Mouse (Mus musculus): Measurements from ENCODE around the gene Ralbp1.
A peak's percentile ranks its signal among the peaks of the same experiment; 100 is the strongest.

Ralbp1 gene

GRCm38 (mm10) chr17:65896016-65896415 lies 10.4 kb upstream of the Ralbp1 start:
- DNase-seq (ENCODE audit: low spot score in 2 of 2) = no peak

DNA sequence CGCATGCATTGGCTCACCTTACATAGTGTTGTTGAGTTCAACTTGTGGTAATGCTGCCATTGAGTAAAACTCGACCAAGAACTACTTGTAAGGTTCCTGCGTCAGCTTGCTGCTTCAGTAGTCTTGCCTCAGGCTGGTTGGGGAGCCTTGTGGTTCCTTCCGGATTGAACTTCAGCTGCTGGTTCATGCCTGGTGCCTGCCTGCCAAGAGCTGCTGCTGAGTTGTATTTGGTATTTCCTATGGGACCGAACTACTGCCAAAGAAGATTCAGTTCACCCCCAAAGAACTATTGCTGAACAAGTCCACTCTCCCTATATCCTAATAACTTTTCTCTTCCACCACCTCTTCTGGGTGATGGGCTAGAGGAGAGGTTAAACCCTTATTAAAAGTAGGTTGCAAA lies 3.9 kb upstream of the Ralbp1 start:
- DNase-seq (ENCODE audit: low spot score in 2 of 2) = no peak

- DNase-seq (ENCODE audit: low spot score in 2 of 2) = no peak
Measured at GRCm38 (mm10) chr17:65886571-65886970, 973 bp upstream of the Ralbp1 start.

DNA sequence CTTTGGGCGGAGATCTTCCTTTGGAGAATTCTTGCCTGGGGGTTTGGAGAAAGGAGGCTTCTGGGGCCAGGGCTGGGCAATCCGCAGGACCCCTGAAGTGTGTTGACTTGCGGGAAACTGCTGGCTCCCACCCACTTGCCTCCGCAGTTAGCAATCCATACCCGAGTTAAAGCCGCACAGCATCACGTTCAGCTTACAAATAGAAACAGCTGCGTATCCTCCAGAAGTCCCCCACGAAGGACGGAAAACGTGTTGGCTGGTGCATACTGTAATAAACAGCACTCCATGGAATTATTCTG lies 251 bp downstream of the Ralbp1 start:
- no peak for DNase-seq (ENCODE audit: low spot score in 2 of 2)

DNA sequence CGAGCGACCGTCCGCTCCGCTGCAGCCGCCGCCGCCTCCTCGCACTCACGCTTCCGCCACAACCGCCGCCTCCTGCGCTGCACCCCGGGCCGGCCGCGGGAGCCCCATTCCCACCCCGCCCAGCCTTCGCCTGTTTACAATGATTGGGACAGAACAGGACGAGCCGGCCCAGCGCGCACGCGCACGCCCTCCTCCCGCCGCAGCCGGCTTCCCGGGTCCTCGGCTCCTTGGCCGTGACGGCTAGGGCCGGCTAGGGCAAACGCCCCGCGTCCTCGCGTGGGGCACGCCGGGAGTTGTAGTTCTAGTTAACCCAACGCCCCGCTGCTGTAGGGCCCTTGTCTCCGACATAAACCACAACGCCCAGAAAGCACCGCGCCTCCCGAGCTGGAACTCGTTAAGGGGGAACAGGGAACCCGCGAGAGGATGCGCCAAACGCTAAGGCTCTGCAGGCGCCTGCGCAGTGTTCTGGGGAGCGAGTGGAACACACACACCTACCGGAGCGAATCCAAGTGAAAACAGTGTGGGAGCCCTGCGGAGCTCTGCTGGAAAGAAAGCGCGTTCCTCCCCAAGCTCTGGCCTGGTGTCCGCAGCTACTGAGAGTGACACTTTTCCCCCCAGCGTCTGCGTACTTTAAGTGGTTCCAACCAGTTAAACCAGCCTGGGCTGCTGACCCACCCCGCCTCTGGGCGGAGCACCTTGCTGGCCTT lies 754 bp downstream of the Ralbp1 start:
- peak; percentile 100 for DNase-seq (ENCODE audit: low spot score in 2 of 2)

DNA sequence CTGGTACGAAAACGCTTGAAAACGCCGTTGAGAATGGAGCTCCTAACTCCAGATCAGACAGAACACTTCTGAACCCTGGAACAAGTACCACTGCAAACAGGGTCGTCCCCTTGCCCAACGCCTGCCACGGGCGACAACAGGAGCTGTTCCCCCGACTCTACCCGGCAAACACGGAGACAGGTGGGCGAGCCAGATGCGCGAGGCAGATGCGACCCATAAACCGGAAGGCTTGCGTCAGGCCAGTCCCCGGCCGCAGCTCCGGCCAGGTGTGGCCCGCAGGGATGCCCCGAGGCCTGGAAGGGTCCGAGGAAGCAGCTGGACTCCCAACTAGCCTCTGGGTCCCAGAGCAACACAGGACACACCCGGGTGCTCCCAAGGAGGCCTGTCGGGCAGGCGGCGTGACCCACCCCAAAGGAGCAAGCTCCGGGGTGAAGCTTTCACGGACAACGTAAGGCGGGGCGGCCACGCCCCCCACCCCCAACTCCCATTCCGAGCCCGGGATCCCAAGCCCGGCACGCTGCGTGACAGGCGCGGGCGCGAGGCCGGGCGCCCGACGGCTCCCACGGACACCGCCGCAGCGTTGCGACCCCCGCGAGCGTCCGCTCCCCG lies 1.4 kb downstream of the Ralbp1 start:
- peak; percentile 59 to 61 for DNase-seq (ENCODE audit: low spot score in 2 of 2)

DNA sequence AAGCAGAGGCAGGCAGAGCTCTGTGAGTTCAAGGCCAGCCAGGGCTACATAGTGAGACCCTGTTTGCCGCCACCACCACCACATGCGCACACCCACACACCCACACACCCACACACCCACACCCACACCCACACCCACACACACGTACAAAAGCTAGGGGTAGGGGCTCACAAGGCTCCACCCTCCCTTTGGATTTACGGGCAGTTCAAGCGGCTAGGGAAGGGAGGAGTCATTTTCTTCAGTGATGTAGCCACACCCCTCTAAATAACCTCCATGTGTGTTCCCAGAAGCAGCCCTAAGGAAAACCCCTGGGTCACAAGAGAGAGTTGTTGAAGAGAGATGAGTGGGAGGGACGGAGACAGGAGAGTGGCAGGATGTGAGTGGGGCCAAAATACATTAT lies 8.6 kb downstream of the Ralbp1 start:
- DNase-seq (ENCODE audit: low spot score in 2 of 2) = no peak

- no peak for DNase-seq (ENCODE audit: low spot score in 2 of 2)
Measured at GRCm38 (mm10) chr17:65873834-65874233, 11.8 kb downstream of the Ralbp1 start.

- DNase-seq (ENCODE audit: low spot score in 2 of 2) = no peak
Measured at GRCm38 (mm10) chr17:65873156-65873555, 12.4 kb downstream of the Ralbp1 start.

DNA sequence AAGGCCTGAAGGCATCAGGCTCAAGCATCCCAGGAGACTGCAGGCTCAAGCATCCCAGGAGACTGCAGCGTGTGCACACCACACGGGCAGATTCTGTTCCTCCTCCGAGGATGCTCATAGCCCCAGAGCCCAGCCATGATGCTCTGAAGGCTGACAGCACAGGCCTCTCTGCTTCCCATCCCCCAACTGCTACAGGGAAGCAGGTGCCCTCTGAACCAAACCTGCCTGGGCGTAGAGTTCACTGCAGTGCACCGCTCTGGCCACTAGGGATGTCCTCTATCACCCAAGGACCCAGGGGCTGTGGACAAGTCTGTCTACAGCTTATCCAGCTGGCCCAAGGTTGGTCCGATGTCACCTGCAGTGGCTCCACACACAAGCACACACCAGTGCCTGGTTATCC lies 12.9 kb downstream of the Ralbp1 start:
- no peak for DNase-seq (ENCODE audit: low spot score in 2 of 2)

DNA sequence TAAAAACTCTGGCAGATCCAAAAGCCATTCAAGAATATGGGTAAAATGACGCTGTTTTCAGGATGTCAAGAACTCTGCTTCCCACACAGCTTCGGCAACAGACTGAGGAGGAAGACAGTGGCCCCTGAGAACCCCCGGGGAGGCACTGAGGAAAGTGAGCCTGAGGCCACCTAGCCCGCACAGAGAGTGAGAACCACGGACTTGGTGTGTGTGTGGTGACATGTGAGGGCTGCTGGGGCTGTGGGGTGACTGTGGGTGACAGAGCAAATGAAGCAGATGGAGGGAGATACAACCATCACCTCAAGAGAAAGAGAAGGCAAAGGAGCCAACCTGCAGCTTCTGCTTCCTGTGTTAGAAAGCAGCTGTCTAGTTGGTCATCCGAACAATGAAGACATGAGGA lies 13.5 kb downstream of the Ralbp1 start:
- no peak for DNase-seq (ENCODE audit: low spot score in 2 of 2)

GRCm38 (mm10) chr17:65871641-65872041 lies 14.0 kb downstream of the Ralbp1 start:
- no peak for DNase-seq (ENCODE audit: low spot score in 2 of 2)

GRCm38 (mm10) chr17:65870146-65870545 lies 15.5 kb downstream of the Ralbp1 start:
- DNase-seq (ENCODE audit: low spot score in 2 of 2) = peak; percentile 60 to 74

DNA sequence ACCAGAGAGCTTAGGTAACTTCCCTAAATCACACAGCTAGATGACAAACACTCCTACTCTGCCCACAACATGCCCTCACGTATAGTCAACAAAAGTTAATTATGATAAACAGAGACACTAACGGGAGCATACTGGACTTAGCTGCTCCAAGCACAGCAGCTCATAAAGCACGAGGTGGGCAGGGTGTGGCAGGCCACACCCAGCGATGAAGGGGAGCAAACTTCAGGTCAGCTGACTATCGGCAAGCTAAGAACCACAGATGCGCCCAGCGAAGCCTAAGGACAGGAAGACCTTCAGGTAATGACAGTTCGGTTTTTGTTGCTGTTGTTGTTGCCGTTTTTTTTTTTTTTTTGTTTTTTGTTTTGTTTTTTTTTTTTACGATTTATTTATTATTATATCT lies 15.9 kb downstream of the Ralbp1 start:
- no peak for DNase-seq (ENCODE audit: low spot score in 2 of 2)

DNA sequence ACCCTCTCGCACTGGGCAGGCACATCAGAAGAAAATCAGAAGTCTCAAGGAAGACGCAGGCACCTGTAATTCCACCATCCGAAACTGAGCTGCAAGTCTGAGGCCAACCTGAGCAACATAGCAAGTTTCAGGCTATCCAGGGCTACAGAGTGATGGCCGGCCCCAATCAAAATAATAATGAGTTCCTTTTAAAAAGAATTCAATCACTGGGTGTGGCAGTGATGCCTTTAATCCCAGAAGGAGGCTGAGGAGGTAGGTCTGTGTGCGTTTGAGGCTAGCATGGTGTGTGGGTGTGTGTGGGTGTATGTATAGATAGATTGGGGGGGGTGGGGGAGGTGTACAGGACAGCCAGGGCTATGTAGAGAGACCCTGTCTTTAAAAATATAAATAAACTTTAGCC lies 17.6 kb downstream of the Ralbp1 start:
- DNase-seq (ENCODE audit: low spot score in 2 of 2) = no peak

- DNase-seq (ENCODE audit: low spot score in 2 of 2) = no peak
Measured at GRCm38 (mm10) chr17:65866201-65866600, 19.4 kb downstream of the Ralbp1 start.

DNA sequence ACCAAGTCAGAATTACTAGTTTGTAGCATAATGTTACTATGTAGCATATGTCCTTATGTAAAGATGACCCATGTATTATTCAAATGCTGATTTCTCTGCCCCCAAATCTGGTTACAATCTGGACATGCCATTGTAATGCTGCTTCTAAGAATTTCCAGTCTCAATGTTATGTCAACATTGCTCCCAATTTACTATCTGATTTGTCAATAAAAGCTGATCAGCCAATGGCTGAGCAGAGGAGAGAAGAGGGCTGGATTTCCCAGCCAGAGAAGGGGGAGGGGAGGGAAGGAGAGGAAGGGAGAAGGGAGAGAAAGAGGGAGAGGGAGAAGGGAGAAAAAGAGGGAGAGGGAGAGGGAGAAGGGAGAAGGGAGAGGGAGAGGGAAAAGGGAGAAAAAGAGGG lies 20.3 kb downstream of the Ralbp1 start:
- DNase-seq (ENCODE audit: low spot score in 2 of 2) = no peak

DNA sequence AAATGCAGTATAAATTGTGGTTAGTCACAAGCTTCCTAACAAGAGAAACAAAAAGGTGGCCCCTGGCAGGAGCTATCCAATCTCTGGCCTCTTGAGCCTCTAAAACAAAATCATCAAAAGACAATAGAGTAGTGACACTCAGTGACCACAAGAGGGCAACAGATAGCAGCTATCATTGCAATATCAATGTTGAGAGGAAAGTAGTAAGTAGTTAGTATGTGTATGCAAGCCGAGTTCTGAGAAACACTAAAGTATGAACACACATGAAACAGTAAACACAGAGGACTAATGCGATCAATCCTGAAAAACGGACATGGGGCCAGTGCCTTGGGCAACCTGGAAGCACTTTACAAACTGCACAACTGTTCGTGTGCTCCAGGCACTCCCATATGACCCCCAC lies 20.9 kb downstream of the Ralbp1 start:
- DNase-seq (ENCODE audit: low spot score in 2 of 2) = no peak

- no peak for DNase-seq (ENCODE audit: low spot score in 2 of 2)
Measured at GRCm38 (mm10) chr17:65863830-65864229, 21.8 kb downstream of the Ralbp1 start.

DNA sequence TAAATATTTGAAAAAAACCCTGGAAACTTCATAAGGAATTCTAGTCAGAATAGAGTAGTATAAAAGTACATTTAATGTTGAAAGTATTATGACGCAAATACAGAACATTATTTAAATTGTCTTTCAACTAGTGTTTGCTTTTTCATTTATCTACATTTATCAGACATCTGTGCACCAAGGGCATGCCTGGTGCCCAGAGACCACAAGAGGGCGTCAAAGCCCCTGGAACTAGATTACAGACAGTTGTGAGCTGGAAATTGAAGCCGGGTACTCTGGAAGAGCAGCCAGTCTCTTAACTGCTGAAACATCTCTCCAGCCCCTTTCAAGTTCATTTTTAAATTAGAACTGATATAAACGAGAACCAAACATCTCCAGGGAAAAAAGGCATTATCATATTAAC lies 23.0 kb downstream of the Ralbp1 start:
- no peak for DNase-seq (ENCODE audit: low spot score in 2 of 2)

GRCm38 (mm10) chr17:65857617-65858016 lies 28.0 kb downstream of the Ralbp1 start:
- DNase-seq (ENCODE audit: low spot score in 2 of 2) = no peak

DNA sequence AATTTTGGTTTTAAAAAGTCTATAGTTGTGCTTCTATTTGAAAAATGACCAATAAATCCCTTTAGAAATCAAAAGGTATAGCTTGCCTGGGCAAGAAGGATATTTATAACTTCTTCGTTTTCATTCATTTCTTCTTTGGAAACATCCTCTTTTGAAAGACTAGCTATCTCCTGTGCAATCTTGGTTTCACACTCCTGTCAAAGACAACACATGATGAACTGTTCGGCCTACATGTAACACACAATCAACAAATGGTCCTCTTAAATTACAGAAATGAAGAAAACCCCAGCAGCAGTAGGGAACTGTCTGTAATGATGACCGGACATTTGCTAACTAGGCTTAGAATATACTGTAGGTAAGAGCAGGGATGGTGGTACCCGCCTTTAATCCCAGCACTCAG lies 31.6 kb downstream of the Ralbp1 start:
- no peak for DNase-seq (ENCODE audit: low spot score in 2 of 2)

GRCm38 (mm10) chr17:65853326-65853725 lies 32.3 kb downstream of the Ralbp1 start:
- no peak for DNase-seq (ENCODE audit: low spot score in 2 of 2)

DNA sequence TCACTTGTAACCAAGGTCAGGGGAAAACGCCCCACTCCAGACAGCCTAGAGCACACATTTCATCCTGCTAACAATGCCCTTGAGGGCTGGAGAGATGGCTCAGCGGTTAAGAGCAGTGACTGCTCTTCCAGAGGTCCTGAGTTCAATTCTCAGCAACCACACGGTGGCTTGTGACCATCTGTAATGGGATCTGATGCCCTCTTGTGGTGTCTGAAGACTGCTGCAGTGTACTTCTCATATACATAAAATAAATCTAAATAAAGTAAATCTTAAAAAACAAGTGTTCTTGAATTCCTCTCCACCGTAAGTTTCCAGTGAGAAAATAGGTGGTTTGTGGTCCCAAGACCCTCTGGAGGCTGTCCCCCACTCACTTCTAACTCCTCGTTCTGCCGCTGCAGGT lies 33.8 kb downstream of the Ralbp1 start:
- DNase-seq (ENCODE audit: low spot score in 2 of 2) = no peak
